Mouse (Mus musculus) liver, postnatal 0 days (tissue): ENCODE results near the gene Taok1.

Experiments used
- CTCF ChIP-seq: sonication (generic); IDR thresholded peaks from 2 replicates; pipeline ENCODE4 v1.5.1; 2016; ENCODE audit warnings: antibody characterized with exemption, low read depth
- EP300 ChIP-seq: IDR thresholded peaks from 2 replicates; pipeline ENCODE4 v1.6.1; 2016; ENCODE audit warnings: antibody characterized with exemption, low read depth, mild to moderate bottlenecking

GRCm38 (mm10) chr11:77483510-77484255 is 123.9 kb downstream of the Taok1 start:
- TF ChIP-seq CTCF: no peak
- no peak for TF ChIP-seq EP300
